Mouse (Mus musculus): ENCODE results near the gene Cycs.

DNA sequence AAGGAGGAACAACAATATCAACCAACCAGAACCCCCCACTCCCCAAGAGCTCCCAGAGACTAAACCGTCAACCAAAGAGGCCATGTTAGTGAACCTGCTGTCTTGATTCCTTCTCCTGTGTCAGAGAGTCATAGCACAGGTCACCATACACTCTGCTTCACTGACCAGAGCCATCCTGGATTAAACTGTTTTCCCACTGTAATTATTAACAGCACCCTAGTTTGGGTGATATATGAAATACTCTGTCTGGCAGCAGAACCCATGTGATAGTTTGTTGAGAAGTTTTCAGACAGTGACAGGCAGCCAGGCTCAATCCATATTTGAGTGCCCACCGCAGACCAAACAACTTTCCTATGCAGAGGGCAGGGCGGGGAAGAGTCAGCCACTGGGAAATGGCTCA lies 31.0 kb downstream of the Cycs start:
- no peak for TF ChIP-seq POLR2A (IDR thresholded peaks at IDR 0.05; ENCODE audit: control insufficient read depth, low read depth, low read length)
- no peak for TF ChIP-seq CTCF (IDR thresholded peaks at IDR 0.05; ENCODE audit: control insufficient read depth, insufficient read depth, insufficient replicate concordance, low read depth, low read length)

Measured in testis, adult 2 months (tissue).